In genomic region chr6:90808134-90808533, GRCm38 (mm10) we compare ENCODE assay signal across 11 mouse cellular contexts.
DNase-seq lines count a peak whose midpoint lies in the region; ATAC-seq and TF ChIP-seq lines count a peak whose summit lies in the region.
"Had no signal": no experiment of that assay in that cellular context is flagged by ENCODE, and none has a peak within 500 bp of the region (broad histone marks: within the 10 kb centered on the region; RNA-seq: fewer than 3 reads in every experiment).

No protein-coding gene starts in this region.

- H3K27me3 ChIP-seq in forebrain, embryonic 16.5 days (replicated peaks; ENCODE audit: control insufficient read depth, insufficient read depth, low read length) = no peaks in the 10 kb centered on the region
- H3K27me3 ChIP-seq in neural tube, embryonic 13.5 days = no peaks in the 10 kb centered on the region; the same call in 1 of the 2 replicates
- peaks cover 34% of the 10 kb centered on the region for H3K27me3 ChIP-seq in liver, embryonic 12.5 days (replicated peaks)

- peaks cover 46% of the 10 kb centered on the region for H3K4me1 ChIP-seq in forebrain, embryonic 16.5 days (replicated peaks; ENCODE audit: control insufficient read depth, insufficient read depth, low read length)
- H3K4me1 ChIP-seq in neural tube, embryonic 13.5 days (replicated peaks) = peaks cover 50% of the 10 kb centered on the region
- H3K4me1 ChIP-seq in liver, embryonic 12.5 days = peaks cover 7% of the 10 kb centered on the region

- H3K9me3 ChIP-seq in forebrain, embryonic 16.5 days (ENCODE audit: control insufficient read depth, low read length) = no peaks in the 10 kb centered on the region
- H3K9me3 ChIP-seq in neural tube, embryonic 13.5 days = no peaks in the 10 kb centered on the region
- H3K9me3 ChIP-seq in liver, embryonic 12.5 days (replicated peaks) = no peaks in the 10 kb centered on the region

- WGBS in forebrain, embryonic 16.5 days = 38% methylated on average over 3 of the region's 3 CpGs
- 65% methylated on average over 3 of the region's 3 CpGs for WGBS in neural tube, embryonic 13.5 days
- WGBS in liver, embryonic 12.5 days (ENCODE audit: insufficient replicate concordance) = 46% methylated on average over 3 of the region's 3 CpGs

- H3K4me3 ChIP-seq in left cerebral cortex, adult 2 months = peak overlapping the region; percentile 67
- H3K4me3 ChIP-seq in forebrain, embryonic 16.5 days (replicated peaks; ENCODE audit: low read length) = no peak overlapping the region
- H3K4me3 ChIP-seq in neural tube, embryonic 13.5 days = 0 out of 2 replicates have a peak overlapping the region, but pooled peaks have one; percentile 41
- no peak overlapping the region for H3K4me3 ChIP-seq in liver, embryonic 12.5 days
- H3K4me3 ChIP-seq: erythroblast, embryonic 14.5 days had no signal

- ATAC-seq in cerebellum, adult (ENCODE audit: insufficient number of reproducible peaks, low FRiP score, low TSS enrichment) = no peak
- no peak for ATAC-seq in forebrain, embryonic 16.5 days
- ATAC-seq in neural tube, embryonic 13.5 days (ENCODE audit: low read depth) = no peak
- no peak for ATAC-seq in liver, embryonic 12.5 days
- ATAC-seq: liver, postnatal 0 days had no signal

- intact Hi-C loops in left cerebral cortex, adult 2 months (cut with DNase I) = no loop called here

- H3K36me3 ChIP-seq in forebrain, embryonic 16.5 days (ENCODE audit: control insufficient read depth, insufficient read depth) = no peaks in the 10 kb centered on the region
- no peaks in the 10 kb centered on the region for H3K36me3 ChIP-seq in neural tube, embryonic 13.5 days
- no peaks in the 10 kb centered on the region for H3K36me3 ChIP-seq in liver, embryonic 12.5 days

- H3K4me2 ChIP-seq in forebrain, embryonic 16.5 days (ENCODE audit: low read length) = peak overlapping the region; percentile 61
- H3K4me2 ChIP-seq in neural tube, embryonic 13.5 days = peak overlapping the region; percentile 62
- no peak overlapping the region for H3K4me2 ChIP-seq in liver, embryonic 12.5 days

- H3K9ac ChIP-seq in forebrain, embryonic 16.5 days (replicated peaks; ENCODE audit: low read depth, low read length) = 0 out of 2 replicates have a peak overlapping the region, but pooled peaks have one; percentile 4
- H3K9ac ChIP-seq in neural tube, embryonic 13.5 days = 0 out of 2 replicates have a peak overlapping the region, but pooled peaks have one; percentile 45
- no peak overlapping the region for H3K9ac ChIP-seq in liver, embryonic 12.5 days
- H3K9ac ChIP-seq: liver, postnatal 0 days had no signal

- TF ChIP-seq CTCF in left cerebral cortex, adult 2 months (IDR thresholded peaks at IDR 0.05) = no peak

- peak overlapping the region; percentile 95 for H3K27ac ChIP-seq in left cerebral cortex, adult 2 months
- no peak overlapping the region for H3K27ac ChIP-seq in forebrain, embryonic 16.5 days (ENCODE audit: low read length)
- no peak overlapping the region for H3K27ac ChIP-seq in neural tube, embryonic 13.5 days (replicated peaks)
- no peak overlapping the region for H3K27ac ChIP-seq in liver, embryonic 12.5 days

- peak; percentile 42 for DNase-seq in cerebellum, adult 11 months
- DNase-seq in left cerebral cortex, adult 2 months (ENCODE audit: extremely low spot score in 1 of 2, low spot score in 2 of 2) = no peak
- DNase-seq in left cerebral cortex, adult 8-10 months (ENCODE audit: low spot score in 2 of 2) = no peak
- DNase-seq in layer of hippocampus, postnatal 25 days (ENCODE audit: extremely low spot score in 1 of 2, low spot score in 1 of 2) = no peak
- DNase-seq: kidney, postnatal 25 days; liver, postnatal 0 days had no signal

Comparison
In these comparisons a context has a peak if more than half of its experiments do, and no peak if none do; other contexts are left out.
1. H3K4me3 ChIP-seq: peak in left cerebral cortex, adult 2 months (single experiment) and neural tube, embryonic 13.5 days (single experiment); none in forebrain, embryonic 16.5 days (single experiment) and liver, embryonic 12.5 days (single experiment).